Mouse (Mus musculus) kidney, postnatal 25 days (tissue): Measurements from ENCODE around the gene Pramef8.
A peak's percentile ranks its signal among the peaks of the same experiment; 100 is the strongest.
"Not testable (repeated sequence)": the region's sequence is repeated elsewhere in the genome, so short reads cannot be mapped to it uniquely, and the experiment has no call there.

Experiments
- DNase-seq, 2 experiments: peaks; one replicate each; pipeline ENCODE4 v3.0.0; 2021; ENCODE audit warnings: mixed read lengths in 2 of 2

The Pramef8 gene

GRCm38 (mm10) chr4:143412219-143413092 is at the start of gene Pramef8:
TSS of gene Pramef8 (plus strand) at chr4:143412426.
- peak; percentile 94 for DNase-seq

GRCm38 (mm10) chr4:143366415-143367041 is 45.7 kb upstream of the Pramef8 start:
- no peak for DNase-seq

GRCm38 (mm10) chr4:143379480-143379879 is 32.7 kb upstream of the Pramef8 start:
- no peak for DNase-seq

- DNase-seq = no peak
These were observed 32.1 kb upstream of the Pramef8 start for GRCm38 (mm10) chr4:143379931-143380715.

GRCm38 (mm10) chr4:143380716-143381004 is 31.6 kb upstream of the Pramef8 start:
- DNase-seq = peak in 1 of 2 experiments; percentile 67

GRCm38 (mm10) chr4:143382163-143382562 is 30.1 kb upstream of the Pramef8 start:
- DNase-seq = no peak

GRCm38 (mm10) chr4:143383646-143384045 is 28.6 kb upstream of the Pramef8 start:
- no peak for DNase-seq

GRCm38 (mm10) chr4:143388955-143389702 is 23.1 kb upstream of the Pramef8 start:
- peak in 1 of 2 experiments; percentile 29 for DNase-seq

GRCm38 (mm10) chr4:143394181-143394580 is 18.0 kb upstream of the Pramef8 start, which contains the start of gene Pramel1:
TSS of gene Pramel1 (plus strand) at chr4:143394428.
- no peak for DNase-seq

GRCm38 (mm10) chr4:143411566-143412218 is 534 bp upstream of the Pramef8 start:
- no peak for DNase-seq

GRCm38 (mm10) chr4:143413621-143414020 is 1.4 kb downstream of the Pramef8 start:
- DNase-seq = no peak

GRCm38 (mm10) chr4:143414121-143414520 is 1.9 kb downstream of the Pramef8 start:
- DNase-seq = no peak

- not testable (repeated sequence) for DNase-seq
These were observed 14.5 kb downstream of the Pramef8 start for GRCm38 (mm10) chr4:143426770-143427169.

GRCm38 (mm10) chr4:143450224-143450623 is 38.0 kb downstream of the Pramef8 start, which contains the start of gene Oog4:
TSS of gene Oog4 (minus strand) at chr4:143450324.
- no peak for DNase-seq
